Mouse (Mus musculus) E14TG2a.4 (cell line): Measurements from ENCODE around the gene Zfp579.

Experiments used
- CTCF ChIP-seq: conservative IDR thresholded peaks from 2 replicates; pipeline ENCODE4 v1.5.1; 2014; ENCODE audit warnings: low read length
- NANOG ChIP-seq: IDR thresholded peaks from 2 replicates; pipeline ENCODE4 v1.6.1; 2014; ENCODE audit warnings: borderline replicate concordance, low read length, mixed read lengths
- POU5F1 ChIP-seq: IDR thresholded peaks from 2 replicates; pipeline ENCODE4 v1.6.1; 2014; ENCODE audit warnings: low read length, borderline replicate concordance

GRCm38 (mm10) chr7:5038940-5039339 lies 43.0 kb upstream of the Zfp579 start:
- TF ChIP-seq CTCF (no peak), POU5F1 (no peak), NANOG (no peak)
